Mouse (Mus musculus): ENCODE data around the gene Stard3nl. TPM values are rescaled to one million over a fixed set of nuclear protein-coding genes. Genes with fewer than 3 reads are reported as not detected.
"Not testable (repeated sequence)": the region's sequence is repeated elsewhere in the genome, so short reads cannot be mapped to it uniquely, and the experiment has no call there.

Stard3nl gene
- polyA plus RNA-seq, 1 experiment from 2014 or later = 89.6 TPM

DNA sequence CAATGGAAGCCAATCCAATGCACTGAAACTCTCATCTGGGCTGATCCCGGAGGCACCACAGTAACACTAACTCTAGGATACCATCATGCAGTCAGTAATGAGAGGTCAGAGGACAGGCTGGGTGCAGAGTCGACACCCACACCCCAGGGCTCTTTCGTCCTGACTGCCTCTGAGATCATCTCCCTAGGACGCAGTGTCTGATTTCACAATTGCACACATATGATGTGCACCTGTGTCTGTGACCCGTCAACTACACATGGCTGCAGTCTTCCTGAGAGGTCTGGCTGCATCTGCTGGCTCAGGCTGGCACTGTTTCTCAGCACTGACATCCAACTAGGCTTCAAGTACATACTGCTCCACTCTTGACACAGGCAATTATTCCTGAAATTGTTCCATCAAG, 38.9 kb downstream of the Stard3nl start:
- Histone ChIP-seq H3K4me3 (replicated peaks) (no peak overlapping the region), H3K36me3 (peaks cover 20% of the 10 kb centered on the region), H3K9me3 (replicated peaks) (no peaks in the 10 kb centered on the region), H3K27ac (replicated peaks) (no peak overlapping the region), H3K9ac (no peak overlapping the region), H3K27me3 (no peaks in the 10 kb centered on the region), H3K4me1 (no peaks in the 10 kb centered on the region), H3K4me2 (replicated peaks) (no peak overlapping the region)
- 59% methylated on average over 5 of the region's 5 CpGs for WGBS
- no peak for ATAC-seq (ENCODE audit: insufficient number of reproducible peaks, low FRiP score, low TSS enrichment, low read depth)

DNA sequence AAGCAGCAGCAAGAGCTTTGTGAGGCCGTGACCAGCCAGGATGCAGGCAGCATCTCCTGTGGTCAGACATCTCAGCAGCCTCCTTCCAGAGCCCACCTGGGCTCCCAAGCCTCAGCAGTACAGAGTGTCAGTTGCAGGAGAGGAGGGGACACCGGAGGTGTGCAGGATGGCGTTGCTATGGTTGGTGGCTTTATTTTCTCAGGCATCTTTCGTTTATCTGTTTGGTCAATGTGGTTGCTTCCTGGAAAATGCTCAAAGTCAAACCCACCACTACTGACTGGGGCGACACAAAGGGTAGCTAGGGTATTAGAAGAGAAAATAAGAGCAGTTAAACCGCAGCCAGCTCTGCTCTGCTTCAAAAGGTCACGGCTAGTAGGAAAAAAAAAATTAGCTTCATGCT, 39.5 kb downstream of the Stard3nl start:
- WGBS = 86% methylated on average over 7 of the region's 7 CpGs
- no peak for ATAC-seq (ENCODE audit: insufficient number of reproducible peaks, low FRiP score, low TSS enrichment, low read depth)
- H3K27ac ChIP-seq (replicated peaks) = no peak overlapping the region
- H3K36me3 ChIP-seq = peaks cover 20% of the 10 kb centered on the region
- no peaks in the 10 kb centered on the region for H3K27me3 ChIP-seq
- no peaks in the 10 kb centered on the region for H3K9me3 ChIP-seq (replicated peaks)
- no peak overlapping the region for H3K4me2 ChIP-seq (replicated peaks)
- H3K4me1 ChIP-seq = no peaks in the 10 kb centered on the region
- no peak overlapping the region for H3K4me3 ChIP-seq (replicated peaks)
- no peak overlapping the region for H3K9ac ChIP-seq

GRCm38 (mm10) chr13:19352795-19353194, 42.8 kb downstream of the Stard3nl start:
- ATAC-seq (ENCODE audit: insufficient number of reproducible peaks, low FRiP score, low TSS enrichment, low read depth) = no peak

DNA sequence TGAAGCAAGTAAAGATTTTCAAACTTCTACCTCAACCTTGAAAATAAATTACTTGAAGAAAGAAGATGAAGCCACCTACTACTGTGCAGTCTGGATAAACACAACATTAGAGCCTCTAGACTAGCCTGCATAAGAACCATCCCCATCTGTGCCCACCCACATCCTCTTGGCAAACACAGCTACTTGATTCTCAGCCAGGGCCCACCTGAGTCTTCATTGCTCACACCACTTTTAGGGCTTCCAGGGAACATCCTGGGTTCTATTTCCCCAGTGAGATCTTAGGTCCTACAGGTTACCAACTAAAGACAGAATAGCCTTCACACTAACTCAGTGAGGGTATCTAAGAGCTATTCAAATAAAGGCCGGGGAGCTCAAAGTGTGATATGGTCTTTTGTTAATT, 55.2 kb downstream of the Stard3nl start:
- not testable (repeated sequence) for H3K4me2 ChIP-seq (replicated peaks); H3K27me3 ChIP-seq; H3K36me3 ChIP-seq; ATAC-seq (ENCODE audit: insufficient number of reproducible peaks, low FRiP score, low TSS enrichment, low read depth); H3K9me3 ChIP-seq (replicated peaks); H3K4me1 ChIP-seq; H3K9ac ChIP-seq; H3K27ac ChIP-seq (replicated peaks); H3K4me3 ChIP-seq (replicated peaks)
- WGBS = 83% methylated on average over 1 of the region's 1 CpGs

More at GRCm38 (mm10) chr13:19352795-19353194, 42.8 kb downstream of the Stard3nl start:
- Histone ChIP-seq H3K4me3 (replicated peaks) (no peak overlapping the region), H3K4me2 (replicated peaks) (no peak overlapping the region), H3K9ac (no peak overlapping the region), H3K4me1 (no peaks in the 10 kb centered on the region), H3K27me3 (no peaks in the 10 kb centered on the region), H3K9me3 (replicated peaks) (no peaks in the 10 kb centered on the region), H3K27ac (replicated peaks) (no peak overlapping the region), H3K36me3 (peaks cover 10% of the 10 kb centered on the region)
- 84% methylated on average over 3 of the region's 3 CpGs for WGBS

DNA sequence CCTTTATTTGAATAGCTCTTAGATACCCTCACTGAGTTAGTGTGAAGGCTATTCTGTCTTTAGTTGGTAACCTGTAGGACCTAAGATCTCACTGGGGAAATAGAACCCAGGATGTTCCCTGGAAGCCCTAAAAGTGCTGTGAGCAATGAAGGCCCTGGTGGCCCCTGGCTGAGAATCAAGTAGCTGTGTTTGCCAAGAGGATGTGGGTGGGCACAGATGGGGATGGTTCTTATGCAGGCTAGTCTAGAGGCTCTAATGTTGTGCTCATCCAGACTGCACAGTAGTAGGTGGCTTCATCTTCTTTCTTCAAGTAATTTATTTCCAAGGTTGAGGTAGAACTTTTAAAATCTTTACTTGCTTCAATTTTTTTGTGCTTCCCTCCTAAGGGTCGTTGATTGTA, 59.3 kb downstream of the Stard3nl start:
- whole genome bisulfite sequencing = 88% methylated on average over 1 of the region's 1 CpGs
- not testable (repeated sequence) for H3K36me3 ChIP-seq; ATAC-seq (ENCODE audit: insufficient number of reproducible peaks, low FRiP score, low TSS enrichment, low read depth)

More for the DNA sequence above, 59.3 kb downstream of the Stard3nl start:
- H3K27me3 ChIP-seq; H3K4me1 ChIP-seq; H3K9me3 ChIP-seq (replicated peaks); H3K4me3 ChIP-seq (replicated peaks); H3K4me2 ChIP-seq (replicated peaks); H3K27ac ChIP-seq (replicated peaks); H3K9ac ChIP-seq: not testable (repeated sequence)

Other genes with a start within 250 kb of the Stard3nl start
- 49.0 and 51.8 TPM in 2 replicates for gene Epdr1, start 224.1 kb upstream of the Stard3nl start, polyA plus RNA-seq (2015; fragmentation: Nextera tagmentation; extraction: Ambion mirVana)
- gene Sfrp4, start 227.3 kb upstream of the Stard3nl start, polyA plus RNA-seq (2015; fragmentation: Nextera tagmentation; extraction: Ambion mirVana) = 26.1 and 33.7 TPM in 2 replicates

Data from embryonic facial prominence, embryonic 15.5 days (tissue).